Mouse (Mus musculus) left cerebral cortex, postnatal 14 days (tissue): ENCODE measurements at regions not wholly inside any gene's neighbourhood (a gene's known extent, or its start where the extent isn't known, plus 50 kb on each side); places are given as distances from the start of the nearest gene placed in this dataset.
A peak's percentile ranks its signal among the peaks of the same experiment; 100 is the strongest.

Experiments used
- DNase-seq, 2 experiments: peaks; one replicate each; pipeline ENCODE4 v3.0.0; 2021 to 2022; ENCODE audit warnings: low spot score in 2 of 2, mixed read lengths in 1 of 2
- intact Hi-C: fragments of 180-260 bp; cut with DNase I; formaldehyde crosslinking; loops from one replicate; pipeline ENCODE4 v1.15.1; 2025

DNA sequence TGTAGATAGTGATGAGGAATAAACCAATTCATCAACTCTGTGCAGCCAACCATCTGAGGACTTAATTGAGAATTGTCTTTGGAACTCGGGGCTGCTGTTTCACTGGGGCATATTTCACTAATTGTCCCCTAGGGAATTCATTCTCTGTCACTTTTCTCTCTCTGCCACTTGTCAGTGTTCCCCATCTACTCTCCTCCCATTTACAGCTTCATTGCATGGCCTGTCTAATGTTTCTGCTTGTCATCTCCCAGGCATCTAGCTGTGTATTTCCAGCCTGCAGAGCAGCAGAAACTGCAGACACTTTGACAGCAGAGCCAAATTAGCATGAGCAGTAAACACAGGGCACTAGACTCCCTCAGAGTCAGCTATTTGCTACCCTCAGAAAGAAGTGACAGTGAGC, 1105.2 kb downstream of the Ntrk3 start:
- intact Hi-C loops: no loop called here
- DNase-seq: no peak

DNA sequence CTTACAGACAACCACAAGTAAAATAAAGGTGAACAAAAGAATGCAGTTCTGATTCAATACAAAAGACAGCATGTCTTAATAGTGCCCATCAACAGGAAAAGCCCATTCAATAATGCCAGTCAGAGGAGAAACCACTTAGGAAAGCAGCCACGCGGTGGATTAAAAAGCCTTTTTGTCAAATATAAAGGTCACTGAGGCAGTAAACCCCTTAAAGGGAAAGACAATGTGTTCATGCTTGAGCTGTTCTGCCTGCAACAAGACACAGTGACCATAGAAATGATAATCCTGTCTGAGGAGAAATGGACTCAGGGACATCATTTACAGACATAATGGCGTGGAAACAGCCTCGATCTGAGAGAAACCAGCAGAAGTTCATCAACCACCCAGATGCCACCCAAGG, 1114.3 kb downstream of the Ntrk3 start:
- intact Hi-C loops: no loop called here
- no peak for DNase-seq

DNA sequence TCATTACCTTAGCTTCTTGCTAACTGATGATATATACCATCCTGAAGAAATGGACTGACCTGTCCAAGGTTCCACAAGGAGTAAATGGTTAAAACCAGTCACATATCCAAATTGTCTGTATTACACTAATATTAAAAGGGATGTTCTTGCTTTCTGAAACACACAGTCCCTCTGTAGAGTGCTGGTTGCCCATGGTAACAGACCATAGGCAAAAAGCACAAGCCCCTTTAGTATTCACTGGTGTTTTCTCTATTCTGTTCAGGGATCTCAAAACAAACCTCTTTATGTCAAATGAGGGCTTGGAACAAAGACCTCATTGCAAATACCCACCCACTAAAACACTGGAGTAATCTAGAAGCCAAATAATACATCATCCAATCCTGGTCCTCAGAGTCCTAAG, 1114.9 kb downstream of the Ntrk3 start:
- intact Hi-C loops: no loop called here
- no peak for DNase-seq

DNA sequence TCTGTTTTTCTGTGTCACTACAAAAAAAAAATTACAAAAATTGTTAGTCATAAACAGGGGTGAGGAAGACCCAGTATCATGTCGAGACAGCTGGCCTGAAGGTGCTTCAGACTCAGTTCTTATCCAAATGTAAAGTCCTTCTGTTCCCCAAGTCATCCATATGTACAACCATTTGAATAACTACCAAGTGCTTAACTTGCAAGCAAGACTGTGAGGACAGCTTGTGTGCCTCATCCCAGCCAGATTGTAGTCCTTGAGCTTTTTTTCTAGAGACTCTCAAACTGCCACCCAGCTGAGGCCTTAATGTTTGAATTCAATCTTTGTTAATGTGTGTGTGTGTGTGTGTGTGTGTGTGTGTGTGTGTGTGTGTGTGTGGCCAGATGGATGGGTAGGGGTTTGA, 1164.9 kb downstream of the Ntrk3 start:
- intact Hi-C loops: no loop called here
- peak in 1 of 2 experiments; percentile 0 for DNase-seq

DNA sequence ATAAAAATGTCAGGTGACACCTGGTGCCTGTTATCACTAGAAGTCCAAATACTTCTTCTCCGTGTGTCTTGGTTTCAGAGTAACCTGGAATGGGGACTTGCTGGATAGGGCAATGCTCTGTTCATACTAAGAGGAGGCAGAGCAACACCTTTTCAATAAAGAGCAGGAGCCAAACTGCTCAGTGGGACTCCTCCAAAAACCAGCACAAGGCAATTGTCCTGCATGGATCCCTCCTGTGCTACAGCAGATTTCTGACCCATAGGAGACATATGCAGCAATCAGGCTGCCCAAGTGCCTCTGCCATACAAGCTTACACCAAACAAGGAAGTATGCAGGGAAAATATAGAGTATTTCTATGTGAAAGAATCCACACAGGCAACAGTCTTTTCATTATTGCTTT, 1178.7 kb downstream of the Ntrk3 start:
- DNase-seq: no peak
- intact Hi-C loops: no loop called here

DNA sequence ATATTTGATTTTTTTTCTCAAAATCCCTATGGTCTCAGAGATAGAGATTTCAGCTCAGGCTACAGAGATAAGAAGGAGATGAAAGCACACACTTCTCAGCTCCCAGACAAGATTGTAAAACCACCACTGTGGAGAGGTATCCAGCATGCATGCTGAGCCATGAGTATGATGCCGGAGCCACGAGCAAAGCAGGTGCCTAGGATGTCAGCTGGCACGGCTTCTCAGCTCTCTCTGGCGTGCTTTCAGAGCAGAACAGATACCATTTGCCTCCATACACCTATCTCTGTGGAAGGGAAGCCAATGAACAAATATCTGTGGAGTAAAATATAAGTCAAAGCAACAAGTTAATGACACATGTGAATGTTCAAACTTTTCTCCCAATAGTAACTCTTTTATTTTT, 1179.3 kb downstream of the Ntrk3 start:
- intact Hi-C loops: no loop called here
- DNase-seq: no peak

DNA sequence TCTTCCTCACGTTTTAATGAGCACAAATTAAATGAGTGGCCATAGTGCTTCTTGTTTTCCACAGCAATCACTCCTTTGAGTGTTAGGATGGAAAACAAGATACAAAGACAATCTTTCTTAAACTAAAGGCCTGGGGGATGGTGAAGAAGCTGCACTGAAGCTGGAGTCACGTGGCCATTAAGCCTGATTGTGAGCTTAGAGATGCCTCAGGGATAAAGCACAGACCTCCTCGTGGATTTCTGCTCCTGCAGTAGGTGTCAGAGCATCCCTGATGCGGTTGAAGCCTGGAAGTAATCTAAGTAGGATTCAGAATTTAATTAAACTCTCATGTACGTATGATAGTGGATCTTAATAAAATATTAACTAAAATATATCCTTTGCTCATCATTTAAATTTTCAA, 1200.9 kb downstream of the Ntrk3 start:
- intact Hi-C loops: no loop called here
- peak; percentile 1 to 3 for DNase-seq

DNA sequence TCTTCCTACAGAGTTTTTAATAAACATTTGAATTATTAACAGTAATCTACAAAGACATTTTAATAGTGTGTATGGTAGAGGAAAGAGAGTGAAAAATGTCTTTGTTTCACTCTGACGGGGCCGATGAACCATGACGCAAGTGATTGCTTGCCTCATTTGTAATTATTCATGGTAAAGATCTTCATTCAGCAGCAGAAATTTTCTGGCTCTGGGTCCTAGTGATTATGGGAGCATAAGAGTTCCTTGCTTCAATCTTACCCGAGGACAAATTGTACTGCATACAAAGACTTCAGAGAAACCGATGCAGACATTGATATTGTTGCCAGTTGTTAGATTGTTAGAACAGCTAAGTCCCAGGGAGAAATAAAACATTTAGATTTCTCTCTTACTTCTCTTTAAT, 1209.9 kb downstream of the Ntrk3 start:
- intact Hi-C loops: no loop called here
- no peak for DNase-seq

DNA sequence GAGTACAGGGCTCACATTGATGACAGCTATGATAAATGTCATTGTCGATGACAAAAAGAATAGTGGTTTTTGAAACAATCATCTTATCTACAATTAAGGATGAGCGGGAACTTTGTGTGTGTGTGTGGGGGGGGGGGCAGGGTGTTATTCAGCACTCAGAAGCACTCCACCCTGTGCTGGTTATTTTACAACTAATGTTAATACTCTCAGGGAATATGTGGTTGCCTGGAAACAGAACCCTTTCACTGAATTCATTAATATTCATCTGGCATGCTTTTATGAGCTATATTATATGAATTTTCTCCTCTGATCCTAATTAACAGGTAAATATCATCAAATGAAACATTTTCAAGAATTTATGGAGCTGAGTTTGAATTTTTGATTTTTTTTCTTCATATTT, 1228.2 kb downstream of the Ntrk3 start:
- intact Hi-C loops: no loop called here
- DNase-seq: no peak

DNA sequence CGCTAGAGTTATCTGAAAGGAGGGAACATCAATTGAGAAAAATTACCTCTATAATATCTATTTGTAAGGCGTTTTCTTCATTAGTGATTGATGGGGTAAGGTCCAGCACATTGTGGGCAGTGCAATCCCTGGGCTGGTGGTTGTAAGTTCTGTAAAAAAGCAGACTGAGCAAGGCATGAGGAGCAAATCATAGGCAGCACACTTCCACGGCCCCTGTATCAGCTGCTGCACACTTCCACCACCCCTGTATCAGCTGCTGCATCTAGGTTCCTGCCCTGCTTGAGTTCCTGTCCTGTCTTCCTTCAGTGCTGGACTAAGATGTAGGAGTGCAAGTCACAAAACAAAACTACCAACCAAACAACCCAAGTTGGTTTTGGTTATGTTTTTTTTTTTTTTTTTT, 1230.2 kb downstream of the Ntrk3 start:
- no peak for DNase-seq
- intact Hi-C loops: no loop called here

DNA sequence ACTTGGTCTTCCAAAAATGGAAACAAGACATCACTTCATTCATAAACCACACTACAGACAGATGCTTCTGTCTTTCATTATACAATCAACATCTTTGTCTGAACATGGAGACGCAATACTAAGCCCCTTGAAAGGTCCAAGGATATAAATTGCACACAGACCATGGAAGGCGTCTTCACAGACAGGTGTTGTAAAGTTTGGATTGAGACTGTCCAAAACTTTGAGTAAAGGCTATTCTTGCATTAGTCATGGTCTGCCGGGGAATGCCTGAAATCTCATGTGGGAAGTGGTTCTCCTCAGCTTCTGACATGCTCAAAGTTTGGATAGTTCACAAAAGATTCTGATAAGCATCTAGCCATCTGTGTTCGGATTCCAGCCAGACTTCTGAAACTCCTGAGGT, 1235.2 kb downstream of the Ntrk3 start:
- no peak for DNase-seq
- intact Hi-C loops: no loop called here

DNA sequence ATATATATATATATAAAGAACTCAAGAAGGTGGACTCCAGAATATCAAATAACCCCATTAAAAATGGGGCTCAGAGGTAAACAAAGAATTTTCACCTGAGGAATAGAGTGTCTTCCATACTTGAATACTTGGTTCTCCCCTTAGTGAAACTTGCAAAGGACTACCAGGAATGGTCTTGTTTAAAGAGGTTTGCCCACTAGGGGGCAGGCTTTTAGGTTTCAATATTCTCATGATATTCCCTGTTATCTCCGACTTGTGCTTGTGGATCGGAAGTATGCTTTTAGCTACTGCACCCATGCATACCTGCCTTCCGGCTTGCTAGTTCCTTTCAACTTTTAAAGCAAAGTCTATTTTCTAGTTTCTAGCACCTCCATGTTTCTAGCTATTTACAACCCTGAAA, 1242.7 kb downstream of the Ntrk3 start:
- intact Hi-C loops: no loop called here
- DNase-seq: no peak

DNA sequence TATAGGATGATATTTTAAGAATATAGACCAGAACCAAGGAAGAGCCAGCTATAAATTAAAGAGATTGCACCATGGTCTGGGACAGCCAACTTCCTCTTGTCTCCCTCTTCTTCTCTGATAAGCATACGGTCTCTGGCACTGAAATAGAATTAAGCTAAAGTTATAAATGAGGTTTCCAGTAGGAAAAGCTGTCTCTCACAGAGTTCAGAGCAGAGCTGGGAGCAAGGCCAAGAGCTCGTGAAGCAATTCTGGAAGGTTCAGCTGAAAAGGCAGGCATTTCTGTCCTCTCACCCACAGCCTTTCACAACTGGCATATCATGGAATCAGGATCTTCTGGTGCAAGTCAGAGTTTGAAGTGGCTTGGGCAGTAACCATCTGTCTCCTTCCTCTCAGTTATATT, 1247.8 kb downstream of the Agbl1 start:
- intact Hi-C loops: no loop called here
- no peak for DNase-seq

DNA sequence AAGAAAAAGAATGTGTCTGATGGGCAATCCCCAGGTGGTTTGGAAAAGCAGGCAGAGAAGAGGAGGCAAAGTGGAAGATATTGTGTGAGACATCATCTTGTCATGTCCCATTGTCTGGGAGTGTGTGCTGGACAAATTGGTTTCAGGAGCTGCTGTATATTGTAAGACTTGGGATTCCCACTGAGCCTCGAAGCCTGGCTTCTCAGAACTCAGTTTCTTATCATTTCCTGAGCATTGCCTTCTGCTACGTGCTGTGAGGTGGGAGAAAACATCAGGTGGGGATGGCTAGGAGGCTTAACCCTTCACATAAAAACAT, 1216.3 kb downstream of the Agbl1 start:
- intact Hi-C loops: no loop called here
- no peak for DNase-seq

DNA sequence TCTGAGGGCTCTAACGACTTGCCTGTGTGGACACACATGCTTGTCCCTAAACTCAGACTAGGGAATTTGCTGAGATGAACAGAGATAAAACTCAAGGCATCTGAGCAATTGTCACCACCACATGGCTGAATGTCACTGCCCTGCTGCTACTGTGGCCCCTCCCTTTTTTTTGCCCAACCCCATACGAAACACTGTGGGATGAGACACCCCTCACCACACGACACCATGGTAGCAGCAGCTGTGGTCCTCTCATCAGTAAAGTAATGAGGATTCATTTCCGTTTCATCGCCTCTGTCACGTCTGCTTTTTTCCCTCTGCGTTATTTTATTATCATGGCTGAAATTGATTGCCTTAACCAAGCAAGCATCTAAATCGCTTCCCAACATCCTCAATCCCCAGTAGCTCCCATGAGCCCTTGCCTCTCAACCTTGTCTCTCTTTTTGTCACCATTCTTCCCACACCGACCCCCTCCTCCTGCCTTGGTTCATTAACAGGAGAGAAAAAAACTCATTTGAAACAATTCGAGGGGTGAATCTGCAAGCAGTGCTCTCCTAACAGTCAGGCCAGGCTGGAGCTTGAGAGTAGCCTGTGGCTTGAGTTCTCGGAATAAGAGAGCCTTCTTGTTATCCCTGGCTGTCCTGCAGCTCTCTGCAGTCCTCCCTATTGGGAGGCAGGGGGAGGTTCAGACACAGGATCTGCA, 1215.8 kb downstream of the Agbl1 start:
- intact Hi-C loops: no loop called here
- no peak for DNase-seq

DNA sequence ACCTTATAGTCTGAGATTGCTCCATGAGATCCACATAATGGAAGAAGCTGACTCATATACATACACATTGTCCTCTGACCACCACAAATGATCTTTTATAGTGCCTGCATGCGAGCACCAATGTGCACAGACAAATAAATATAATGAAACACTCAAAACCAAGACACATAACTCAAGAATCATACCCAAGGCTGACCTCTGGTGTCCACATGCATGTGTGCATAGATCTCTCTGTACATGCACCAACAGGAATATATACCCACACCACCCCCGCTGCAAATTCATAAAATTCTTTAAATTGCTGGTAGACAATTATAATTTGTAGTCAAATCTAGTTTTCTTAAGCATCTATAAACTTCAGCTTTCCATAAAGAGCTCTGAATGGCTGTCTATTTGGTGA, 1211.9 kb downstream of the Agbl1 start:
- intact Hi-C loops: no loop called here
- peak in 1 of 2 experiments; percentile 9 for DNase-seq

DNA sequence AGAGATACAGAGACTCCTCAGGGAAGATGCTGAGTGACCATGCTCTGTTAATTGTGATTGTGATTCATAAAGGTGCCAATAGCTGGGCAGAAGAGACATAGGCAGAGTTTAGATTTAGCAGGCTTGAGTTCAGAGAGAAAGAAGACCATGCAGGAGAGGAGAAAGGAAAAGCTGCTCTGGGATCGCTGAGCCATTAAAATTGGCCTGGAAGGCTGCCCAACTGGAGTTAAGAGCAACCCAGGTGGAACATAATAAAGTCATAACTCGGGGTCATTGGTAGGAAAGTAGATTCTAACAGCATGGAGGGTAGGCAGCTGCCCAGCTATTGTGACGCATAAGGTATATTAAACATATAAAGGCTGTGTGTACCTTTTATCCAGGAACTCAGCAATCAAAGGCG, 1183.9 kb downstream of the Agbl1 start:
- no peak for DNase-seq
- intact Hi-C loops: no loop called here
